Mouse (Mus musculus) myocyte (in vitro differentiated cells): ENCODE measurements around the gene Prkcz.

Source experiments
- POLR2A ChIP-seq: IDR thresholded peaks from one replicate; pipeline ENCODE4 v1.6.1; 2011; ENCODE audit warnings: low read depth, mild to moderate bottlenecking, control low read depth, moderate library complexity; ENCODE audit not compliant: insufficient read length
- SRF ChIP-seq: IDR thresholded peaks from one replicate; pipeline ENCODE4 v1.6.1; 2011; ENCODE audit warnings: low read depth; ENCODE audit not compliant: control insufficient read depth, insufficient read length

GRCm38 (mm10) chr4:155222841-155223593, 138.1 kb downstream of the Prkcz start:
- TF ChIP-seq POLR2A (peak; percentile 90), SRF (peak; percentile 46)
